Mouse (Mus musculus): ENCODE measurements around the gene Negr1.
A peak's percentile ranks its signal among the peaks of the same experiment; 100 is the strongest.
"Not testable (repeated sequence)": the region's sequence is repeated elsewhere in the genome, so short reads cannot be mapped to it uniquely, and the experiment has no call there.

Negr1 gene

DNA sequence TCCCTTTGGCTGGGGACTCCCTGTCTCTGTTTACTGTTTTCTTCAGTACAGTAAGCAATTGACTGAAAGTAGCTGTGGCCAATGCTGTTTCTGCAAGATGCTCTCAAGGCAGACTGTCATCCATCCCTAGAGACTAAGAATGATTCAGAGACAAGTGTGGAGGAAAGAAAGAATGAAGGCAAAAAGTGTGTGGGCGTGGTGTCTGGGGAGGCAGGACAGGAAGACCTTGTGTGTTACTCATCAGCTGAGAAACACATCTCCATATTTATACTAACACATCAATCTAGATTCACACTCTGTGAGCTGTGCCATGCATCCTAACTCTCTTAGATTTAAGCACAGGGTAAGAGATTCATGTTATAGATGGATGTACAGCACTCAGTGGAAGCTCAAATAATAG lies 431.2 kb downstream of the Negr1 start:
- DNase-seq (ENCODE audit: low spot score) = no peak

DNA sequence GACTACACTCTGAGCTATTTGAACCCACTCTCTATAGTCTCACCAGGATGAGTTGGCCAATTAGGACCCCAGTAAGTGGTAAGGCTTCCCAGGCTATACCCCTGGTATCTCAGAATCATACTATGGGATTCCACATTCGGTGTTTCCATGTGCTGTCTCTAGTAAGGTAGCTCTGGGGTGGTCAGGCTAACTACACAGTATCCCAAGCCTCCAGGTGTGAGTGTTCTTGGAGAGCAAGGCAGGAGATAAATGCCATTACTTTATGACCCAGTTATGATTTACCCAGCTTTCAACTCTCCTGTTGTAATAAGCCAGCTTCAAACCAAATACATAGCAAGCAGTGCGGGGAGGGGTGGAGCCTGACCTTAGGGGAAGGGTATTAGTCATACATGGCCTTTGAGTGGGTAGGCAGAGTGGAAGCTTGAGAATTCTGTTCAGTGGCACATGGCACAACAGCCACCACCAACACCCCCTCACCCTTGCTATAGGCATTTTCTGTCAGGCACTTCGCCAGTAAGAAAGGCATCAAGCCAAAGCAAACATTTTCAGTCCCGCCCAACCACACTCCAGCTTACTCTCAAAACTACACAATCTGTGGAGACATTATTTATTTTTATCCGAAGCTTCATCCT lies 437.7 kb downstream of the Negr1 start:
- peak; percentile 14 for DNase-seq (ENCODE audit: low spot score)

DNA sequence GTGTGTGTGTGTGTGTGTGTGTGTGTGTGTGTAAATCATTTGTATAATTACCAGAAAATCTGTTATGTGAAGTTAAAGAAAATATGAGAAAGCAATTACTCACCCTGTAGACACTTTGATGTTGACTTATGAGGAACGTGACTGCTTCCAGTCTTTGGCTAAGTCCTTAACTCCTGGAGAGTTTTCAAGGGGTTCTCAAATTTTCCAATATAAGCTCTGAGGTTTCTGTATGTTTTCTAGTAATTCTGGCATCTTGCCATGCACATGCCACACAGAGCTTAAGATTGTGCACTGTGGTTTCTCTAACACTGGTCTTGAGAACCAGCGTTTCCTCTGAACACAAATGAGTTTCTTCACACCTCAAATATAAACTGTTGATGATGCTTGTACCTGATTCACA lies 460.0 kb downstream of the Negr1 start:
- no peak for DNase-seq (ENCODE audit: low spot score)

DNA sequence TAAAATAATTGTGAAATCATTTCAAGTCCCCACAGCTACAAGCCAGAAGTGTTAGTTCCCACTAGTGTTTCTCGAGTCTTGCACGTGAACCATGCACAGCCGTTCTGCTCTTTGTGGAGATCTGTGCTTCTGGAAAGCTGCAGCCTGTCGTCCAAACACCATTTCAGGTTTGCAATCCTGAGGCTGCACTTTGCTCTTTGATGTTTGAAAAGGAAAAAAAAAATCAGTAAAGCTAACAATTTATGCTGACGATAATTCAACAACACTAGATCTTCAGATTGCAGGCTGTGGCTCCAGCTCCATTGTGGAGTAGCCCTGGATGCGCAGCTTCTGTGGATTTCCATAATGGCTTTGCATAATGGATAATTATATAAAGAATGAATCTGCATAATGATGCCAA lies 463.0 kb downstream of the Negr1 start:
- DNase-seq (ENCODE audit: low spot score) = no peak

DNA sequence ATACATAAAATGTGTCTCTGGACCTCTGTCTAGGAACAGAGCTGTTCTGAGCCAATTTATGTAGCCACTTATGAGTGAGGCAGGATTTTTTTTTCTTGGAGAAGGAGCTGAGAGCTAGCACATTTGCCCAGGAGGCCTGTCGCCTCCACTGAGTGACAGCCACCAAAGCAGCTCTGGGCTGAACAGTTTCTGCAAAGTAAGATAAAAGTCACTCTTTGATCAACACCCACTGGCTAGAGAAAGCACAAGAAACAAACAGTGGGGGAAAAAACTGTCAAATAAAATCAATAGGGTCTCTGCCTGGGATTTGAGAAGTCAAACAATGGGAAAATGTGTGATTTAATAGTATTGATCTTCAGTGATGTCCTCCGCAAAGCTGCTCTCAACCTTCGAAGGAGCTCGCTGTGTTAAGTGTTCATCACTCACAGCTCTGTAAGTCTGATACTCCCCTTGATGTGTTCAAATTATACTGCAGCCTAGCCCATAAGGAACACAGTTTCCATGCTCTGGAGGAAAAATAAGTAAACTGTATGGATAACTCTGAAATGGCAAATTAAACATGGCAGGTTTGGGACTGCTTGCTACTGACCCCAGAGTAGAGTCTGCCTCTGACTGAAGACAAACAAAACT lies 470.0 kb downstream of the Negr1 start:
- no peak for DNase-seq (ENCODE audit: low spot score)

GRCm38 (mm10) chr3:157036016-157036415 lies 474.4 kb downstream of the Negr1 start:
- DNase-seq (ENCODE audit: low spot score) = no peak

DNA sequence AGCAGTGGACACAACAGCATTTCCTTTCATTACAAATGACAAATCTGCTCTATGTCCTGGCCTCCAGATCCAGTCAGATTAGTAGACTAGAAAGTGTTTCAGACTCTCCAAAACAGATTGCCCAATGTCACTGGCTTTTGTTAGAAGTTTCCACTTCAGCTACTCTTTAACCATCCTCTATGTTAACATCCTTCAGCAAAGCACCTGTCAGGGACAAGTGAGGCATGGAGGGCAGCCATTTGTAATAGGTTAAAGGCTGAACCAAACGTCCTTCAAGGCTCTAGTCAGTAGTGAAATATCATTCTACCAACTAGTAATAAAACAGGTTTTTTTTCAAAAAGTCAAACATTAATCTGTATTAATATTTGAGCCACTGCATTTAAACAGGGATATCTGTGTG lies 475.0 kb downstream of the Negr1 start:
- DNase-seq (ENCODE audit: low spot score) = no peak

GRCm38 (mm10) chr3:157040619-157041018 lies 479.0 kb downstream of the Negr1 start:
- peak; percentile 12 for DNase-seq (ENCODE audit: low spot score)

DNA sequence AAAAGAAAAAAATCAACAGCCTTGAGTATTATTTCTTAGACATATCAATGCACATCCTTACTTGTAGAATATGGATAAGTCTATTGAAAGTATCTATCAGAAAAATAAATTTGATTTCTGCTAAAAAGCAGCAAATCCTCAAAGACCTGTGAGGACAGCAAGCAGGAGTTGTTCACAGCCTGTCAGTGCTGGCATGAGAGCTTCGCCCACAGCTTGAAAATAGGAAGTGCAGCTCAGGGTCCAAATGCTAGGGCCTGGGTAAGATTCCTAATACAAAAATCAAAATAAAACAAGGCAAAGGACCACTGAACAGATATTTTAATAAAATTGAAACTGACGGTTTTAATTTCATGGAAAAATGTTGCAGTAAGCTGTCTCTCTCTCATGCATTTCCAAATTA lies 483.0 kb downstream of the Negr1 start:
- DNase-seq (ENCODE audit: low spot score) = no peak

DNA sequence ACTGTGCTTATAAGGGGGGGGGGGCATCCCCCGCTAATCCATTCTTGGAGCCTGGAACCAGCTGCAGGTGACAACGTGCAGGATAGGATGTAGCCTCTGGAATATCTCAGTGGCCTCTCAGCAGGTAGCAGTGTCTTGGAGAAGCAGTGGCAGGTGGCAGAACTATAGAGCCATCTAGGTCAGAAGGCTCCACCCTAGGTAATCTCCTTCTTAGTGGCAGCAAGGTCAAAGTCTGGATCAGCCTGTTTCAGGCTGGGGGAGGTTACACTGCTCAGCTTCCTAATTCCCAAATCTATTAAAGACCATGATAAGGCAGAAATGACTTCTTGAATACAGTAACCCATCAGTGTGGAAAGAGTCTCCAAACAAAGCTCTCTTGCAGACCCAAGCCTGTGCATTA lies 502.8 kb downstream of the Negr1 start:
- DNase-seq (ENCODE audit: low spot score) = not testable (repeated sequence)

- DNase-seq (ENCODE audit: low spot score) = no peak
Observed at GRCm38 (mm10) chr3:157066331-157066730, 504.7 kb downstream of the Negr1 start.

GRCm38 (mm10) chr3:157079250-157079965 lies 517.8 kb downstream of the Negr1 start:
- no peak for DNase-seq (ENCODE audit: low spot score)

DNA sequence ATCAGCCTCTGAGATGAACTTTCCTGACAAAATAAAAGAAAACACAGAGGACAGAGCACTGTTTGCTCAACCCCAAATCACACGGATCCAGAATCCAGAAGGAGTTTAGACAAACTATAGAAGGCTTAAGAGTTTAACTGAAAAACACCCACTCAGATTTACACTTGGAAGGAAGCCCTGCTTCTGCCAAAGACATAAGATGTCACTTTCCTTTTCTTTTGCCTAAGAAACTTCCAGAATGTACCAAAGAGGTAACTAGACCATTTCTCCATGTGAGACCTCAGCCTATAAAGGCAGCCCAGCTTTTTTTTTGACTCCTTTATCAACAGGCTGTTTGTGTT lies 518.3 kb downstream of the Negr1 start:
- DNase-seq (ENCODE audit: low spot score) = no peak

GRCm38 (mm10) chr3:157080585-157080984 lies 519.0 kb downstream of the Negr1 start:
- no peak for DNase-seq (ENCODE audit: low spot score)

GRCm38 (mm10) chr3:157082808-157083784 lies 521.5 kb downstream of the Negr1 start:
- DNase-seq (ENCODE audit: low spot score) = no peak

- no peak for DNase-seq (ENCODE audit: low spot score)
Observed at GRCm38 (mm10) chr3:157085180-157085579, 523.6 kb downstream of the Negr1 start.

- no peak for DNase-seq (ENCODE audit: low spot score)
Observed at GRCm38 (mm10) chr3:157090051-157090450, 528.5 kb downstream of the Negr1 start.

DNA sequence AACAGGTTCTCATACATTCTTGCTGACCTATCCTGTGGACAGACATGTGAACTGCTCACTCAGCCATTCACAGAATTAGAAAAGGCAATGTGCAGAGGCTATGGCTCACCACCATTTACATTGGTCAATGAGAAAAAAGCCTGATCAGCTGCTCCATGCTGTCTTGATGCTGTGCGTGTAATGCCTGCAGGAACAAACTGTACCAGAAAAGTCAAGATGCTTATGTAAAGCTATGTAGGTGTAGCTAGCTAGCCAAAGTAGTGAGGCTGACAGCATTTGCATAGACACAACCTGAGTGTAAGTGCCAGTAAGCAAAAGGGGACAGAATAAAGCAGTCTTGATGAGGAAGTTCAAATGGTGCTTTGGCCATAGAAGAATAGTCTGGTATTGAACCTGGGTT lies 534.7 kb downstream of the Negr1 start:
- DNase-seq (ENCODE audit: low spot score) = no peak

DNA sequence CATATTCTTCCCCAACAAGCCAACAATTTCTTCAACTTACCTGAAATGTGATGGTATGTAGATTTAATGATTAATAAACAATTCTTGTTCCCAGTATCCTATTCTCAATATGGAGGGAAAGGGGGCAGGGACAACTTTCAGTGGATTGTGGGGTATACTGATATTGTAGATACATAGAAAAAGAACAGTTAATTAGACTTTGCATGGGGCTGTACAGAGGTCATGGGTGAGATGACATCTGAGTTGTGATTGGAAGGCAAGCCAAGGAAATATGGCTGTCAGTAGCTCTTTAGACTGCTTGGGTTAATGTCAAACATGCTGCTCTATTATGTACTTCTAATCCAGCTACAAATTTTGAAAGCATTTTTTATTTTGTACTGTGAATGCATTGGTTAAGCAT lies 535.9 kb downstream of the Negr1 start:
- no peak for DNase-seq (ENCODE audit: low spot score)

DNA sequence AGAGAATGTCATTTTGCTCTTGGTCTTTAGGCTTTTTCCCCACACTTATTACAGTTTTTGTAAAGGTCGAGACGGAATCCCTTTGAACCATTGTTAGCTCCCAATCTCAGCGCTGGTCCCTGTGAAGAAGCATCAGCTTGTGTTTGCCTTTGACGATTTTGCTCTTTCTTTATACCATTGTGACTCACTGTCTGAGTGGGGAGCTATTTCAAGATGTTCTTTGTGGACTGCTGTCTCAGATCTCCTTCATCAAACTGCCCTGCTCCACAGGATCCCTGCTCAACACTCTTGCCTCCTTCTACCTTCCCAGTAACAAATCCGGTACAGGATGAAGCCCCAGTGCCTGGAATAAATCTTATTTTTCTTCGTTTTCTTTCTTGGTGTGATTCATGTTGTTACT lies 536.8 kb downstream of the Negr1 start:
- no peak for DNase-seq (ENCODE audit: low spot score)

- no peak for DNase-seq (ENCODE audit: low spot score)
Observed at GRCm38 (mm10) chr3:157104866-157105579, 543.4 kb downstream of the Negr1 start.

Data from layer of hippocampus, adult 11-12 months (tissue).